In the genomic region with DNA sequence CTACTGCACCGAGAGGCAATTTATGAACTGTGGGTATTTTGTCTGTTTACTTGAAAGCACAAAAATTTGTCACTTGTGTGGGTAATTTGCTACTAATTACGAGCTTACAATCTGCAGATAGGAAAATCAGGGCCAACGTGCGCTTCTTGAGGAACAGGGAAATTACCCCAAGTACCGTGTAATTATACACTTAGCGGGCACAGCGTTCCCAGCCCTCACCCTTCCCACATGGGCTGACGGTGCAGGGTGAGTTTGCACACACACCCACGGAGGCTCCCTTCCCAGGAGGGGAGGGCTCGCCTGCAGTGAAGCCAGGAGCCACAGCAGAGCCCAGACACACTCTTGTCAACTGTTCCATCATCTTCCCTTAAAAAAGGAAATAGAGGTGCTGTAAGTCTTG, we compare ENCODE assay signal across 12 mouse cellular contexts.
"Had no signal": no experiment of that assay in that cellular context is flagged by ENCODE, and none has a peak within 500 bp of the region (broad histone marks: within the 10 kb centered on the region; RNA-seq: fewer than 3 reads in every experiment).

No protein-coding gene starts in this region.

- H3K4me3 ChIP-seq: kidney, embryonic 15.5 days; liver, embryonic 15.5 days; midbrain, embryonic 13.5 days; stomach, embryonic 15.5 days had no signal

- H3K36me3 ChIP-seq: kidney, embryonic 15.5 days; liver, embryonic 15.5 days; midbrain, embryonic 13.5 days; stomach, embryonic 15.5 days had no signal

- H3K4me2 ChIP-seq: kidney, embryonic 15.5 days; liver, embryonic 11.5 days; liver, embryonic 15.5 days; midbrain, embryonic 13.5 days; stomach, embryonic 15.5 days had no signal

- ATAC-seq: lung, postnatal 0 days; midbrain, embryonic 13.5 days had no signal

- H3K27me3 ChIP-seq: liver, embryonic 15.5 days; midbrain, embryonic 13.5 days; stomach, embryonic 15.5 days had no signal

- DNase-seq: kidney, postnatal 14 days; left cerebral cortex, postnatal 4 days; lung, adult 2 months; lung, postnatal 36 days; right cerebral cortex, postnatal 4 days; thymus, postnatal 4 days had no signal

- H3K9ac ChIP-seq: kidney, embryonic 15.5 days; liver, embryonic 15.5 days; midbrain, embryonic 13.5 days; stomach, embryonic 15.5 days had no signal

- H3K27ac ChIP-seq: kidney, embryonic 15.5 days; liver, embryonic 15.5 days; midbrain, embryonic 13.5 days; stomach, embryonic 15.5 days had no signal

- H3K9me3 ChIP-seq: kidney, embryonic 15.5 days; liver, embryonic 15.5 days; midbrain, embryonic 13.5 days; stomach, embryonic 15.5 days had no signal

- H3K4me1 ChIP-seq: liver, embryonic 15.5 days had no signal
